Mouse (Mus musculus) ES-Bruce4 (cell line): ENCODE measurements around the gene Cst6. TPM values are rescaled to one million over a fixed set of nuclear protein-coding genes. Genes with fewer than 3 reads are reported as not detected.
A peak's percentile ranks its signal among the peaks of the same experiment; 100 is the strongest.
"Not testable (repeated sequence)": the region's sequence is repeated elsewhere in the genome, so short reads cannot be mapped to it uniquely, and the experiment has no call there.

Experiments
- H3K27ac ChIP-seq: 2 replicates; pipeline ENCODE4 v1.5.1; 2012; ENCODE audit warnings: low read length, inconsistent platforms; ENCODE audit not compliant: insufficient read depth
- H3K27me3 ChIP-seq: 2 replicates; pipeline ENCODE4 v1.6.1; 2012; ENCODE audit warnings: mild to moderate bottlenecking, low read length, inconsistent platforms; ENCODE audit not compliant: control insufficient read depth, poor library complexity, insufficient read depth, severe bottlenecking
- H3K36me3 ChIP-seq: 2 replicates; pipeline ENCODE4 v1.6.1; 2012; ENCODE audit warnings: inconsistent platforms, mild to moderate bottlenecking, low read length, moderate library complexity; ENCODE audit not compliant: control insufficient read depth, poor library complexity, insufficient read depth, severe bottlenecking
- H3K4me1 ChIP-seq: one replicate; pipeline ENCODE4 v1.8.1; 2011; ENCODE audit warnings: low read length; ENCODE audit not compliant: control insufficient read depth, insufficient read depth
- H3K4me3 ChIP-seq: 2 replicates; pipeline ENCODE4 v1.5.1; 2011; ENCODE audit warnings: low read depth, mild to moderate bottlenecking, low read length
- H3K9ac ChIP-seq: 2 replicates; pipeline ENCODE4 v1.6.1; 2012; ENCODE audit warnings: low read depth, mild to moderate bottlenecking, inconsistent platforms; ENCODE audit not compliant: poor library complexity, severe bottlenecking
- H3K9me3 ChIP-seq: replicated peaks from 2 replicates; pipeline ENCODE4 v1.6.1; 2012; ENCODE audit warnings: mild to moderate bottlenecking, low read length, inconsistent platforms; ENCODE audit not compliant: control insufficient read depth, poor library complexity, insufficient read depth, severe bottlenecking
- CTCF ChIP-seq: IDR thresholded peaks from one replicate; pipeline ENCODE4 v1.8.1; 2011; ENCODE audit warnings: low read depth, low read length
- EP300 ChIP-seq: IDR thresholded peaks from 2 replicates; pipeline ENCODE4 v1.6.1; 2011; ENCODE audit warnings: low read depth, low read length; ENCODE audit not compliant: insufficient read depth
- POLR2A ChIP-seq: IDR thresholded peaks from one replicate; pipeline ENCODE4 v1.8.1; 2011; ENCODE audit warnings: low read length; ENCODE audit not compliant: insufficient read depth
- polyA plus RNA-seq: library from polyadenylated mRNA; stranded (reverse); fragments of >200 nt; gene quantifications from 2 replicates; pipeline ENCODE4 v1.2.4, GENCODE M21; 2011; ENCODE audit warnings: low read depth; ENCODE audit not compliant: missing spikeins, insufficient read depth, insufficient read length

Cst6 gene
- polyA plus RNA-seq, result 0.62 and 1.6 TPM in 2 replicates

DNA sequence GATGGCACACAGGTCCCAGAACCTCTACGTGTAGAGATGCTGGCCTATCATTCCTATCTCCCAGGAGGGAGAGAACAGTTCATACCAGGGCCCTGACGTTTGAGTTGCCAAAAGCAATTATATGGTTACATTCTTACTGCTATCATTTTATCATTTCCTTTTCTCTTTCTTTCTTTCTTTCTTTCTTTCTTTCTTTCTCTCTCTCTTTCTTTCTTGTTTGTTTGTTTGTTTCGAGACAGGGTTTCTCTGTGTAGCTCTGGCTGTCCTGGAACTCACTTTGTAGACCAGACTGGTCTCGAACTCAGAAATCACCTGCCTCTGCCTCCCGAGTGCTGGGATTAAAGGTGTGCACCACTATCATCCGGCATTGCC lies at the start of gene Cst6:
TSS of gene Cst6 (minus strand) at position 73 of the 372 bp plus-strand sequence.
- H3K27ac ChIP-seq, H3K4me1 ChIP-seq, H3K36me3 ChIP-seq, H3K27me3 ChIP-seq, H3K9me3 ChIP-seq: not testable (repeated sequence)
- peak within 1 kb of the TSS; percentile 64 for H3K4me3 ChIP-seq
- H3K9ac ChIP-seq, result 0 out of 2 replicates have a peak within 1 kb of the TSS, but pooled peaks have one; percentile 12

DNA sequence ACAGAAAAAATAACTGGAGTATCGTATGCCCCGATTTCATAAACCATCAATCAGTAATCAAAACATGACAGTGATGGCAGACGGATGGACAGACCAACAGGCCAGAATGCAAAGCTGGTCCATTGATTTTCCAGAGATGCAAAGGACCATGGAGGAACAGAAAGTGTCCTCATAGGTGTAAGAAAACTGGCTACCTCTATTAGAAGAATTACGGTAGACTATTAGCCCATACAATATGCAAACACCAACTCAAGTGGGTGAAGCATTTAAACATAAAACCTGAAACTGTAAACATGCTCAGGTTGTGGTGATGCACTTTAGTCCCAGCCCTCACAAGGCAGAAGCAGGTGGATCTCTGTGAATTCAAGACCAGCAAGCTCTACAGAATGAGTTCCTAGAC lies 46.0 kb upstream of the Cst6 start:
- Histone ChIP-seq H3K4me1 (no peaks in the 10 kb centered on the region), H3K9ac (no peak overlapping the region), H3K27me3 (no peaks in the 10 kb centered on the region), H3K36me3 (no peaks in the 10 kb centered on the region), H3K27ac (no peak overlapping the region), H3K4me3 (no peak overlapping the region), H3K9me3 (no peaks in the 10 kb centered on the region)
- no peak for TF ChIP-seq POLR2A

DNA sequence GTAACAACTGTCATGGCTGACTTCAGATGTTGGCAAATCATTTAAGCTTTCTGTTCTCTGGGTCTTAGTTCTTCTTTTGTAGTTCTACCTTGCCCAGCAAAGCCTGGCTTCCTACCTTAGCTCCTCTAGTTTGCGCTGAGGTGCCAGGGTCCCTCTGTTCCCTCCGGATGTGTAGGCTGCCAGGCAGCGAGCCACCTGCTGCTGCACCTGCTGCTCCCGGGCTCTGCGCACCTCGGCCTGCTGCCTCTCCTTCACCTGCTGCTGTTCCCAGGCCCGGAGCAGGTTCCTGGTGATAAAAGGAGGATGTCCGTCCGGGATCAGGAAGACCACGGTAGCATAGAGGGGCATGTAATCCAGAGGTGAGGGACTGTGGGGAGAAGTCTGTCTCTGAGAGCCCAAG lies 44.8 kb upstream of the Cst6 start:
- no peak for TF ChIP-seq POLR2A
- TF ChIP-seq CTCF, result no peak
- no peak for TF ChIP-seq EP300
- Histone ChIP-seq H3K9ac (no peak overlapping the region), H3K4me3 (no peak overlapping the region), H3K9me3 (no peaks in the 10 kb centered on the region), H3K4me1 (no peaks in the 10 kb centered on the region), H3K27ac (no peak overlapping the region), H3K36me3 (no peaks in the 10 kb centered on the region), H3K27me3 (no peaks in the 10 kb centered on the region)

DNA sequence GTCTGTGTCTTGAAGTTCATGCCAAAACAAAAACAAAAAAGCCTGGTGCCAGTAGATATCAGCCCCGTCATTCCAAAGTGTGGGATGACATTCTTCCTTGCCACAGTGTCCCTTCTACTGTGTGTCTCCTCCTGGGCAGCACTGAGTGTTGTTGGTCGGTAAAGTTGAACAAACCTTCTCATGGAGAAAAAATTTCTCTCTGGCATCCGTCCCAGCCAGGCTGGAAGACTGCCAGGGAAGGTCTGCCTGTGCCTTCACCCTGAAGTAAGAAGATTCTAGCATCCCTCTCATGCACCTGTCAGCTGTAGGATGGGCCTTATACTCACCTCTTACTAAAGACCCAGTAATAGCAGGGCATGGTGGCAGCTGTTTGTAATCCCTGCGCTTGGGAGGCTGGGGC lies 43.5 kb upstream of the Cst6 start:
- TF ChIP-seq EP300, result no peak
- no peak for TF ChIP-seq POLR2A
- TF ChIP-seq CTCF, result no peak
- H3K36me3 ChIP-seq, result no peaks in the 10 kb centered on the region
- no peak overlapping the region for H3K9ac ChIP-seq
- no peaks in the 10 kb centered on the region for H3K9me3 ChIP-seq
- no peaks in the 10 kb centered on the region for H3K27me3 ChIP-seq
- H3K27ac ChIP-seq, result no peak overlapping the region
- H3K4me1 ChIP-seq, result no peaks in the 10 kb centered on the region
- H3K4me3 ChIP-seq, result no peak overlapping the region

DNA sequence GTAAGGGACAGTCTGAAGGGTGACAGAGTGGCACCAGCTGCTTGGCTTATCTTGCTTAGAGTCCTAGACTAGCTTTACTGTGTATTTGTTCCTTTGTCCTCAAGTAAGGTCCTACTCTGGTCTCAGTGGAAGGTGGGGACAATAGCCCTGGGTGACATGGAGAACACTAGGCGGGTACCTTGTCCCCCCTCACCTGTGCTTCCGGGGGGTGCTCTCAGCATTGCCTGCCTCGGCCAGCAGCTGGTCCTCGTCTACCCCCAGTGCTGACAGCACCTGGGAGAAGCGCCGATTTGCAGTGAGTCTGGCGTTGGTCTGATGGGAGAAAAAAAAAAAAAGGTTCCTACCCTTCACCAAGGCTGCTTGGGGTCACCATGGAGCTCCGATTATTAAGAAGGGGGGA lies 41.0 kb upstream of the Cst6 start:
- no peaks in the 10 kb centered on the region for H3K4me1 ChIP-seq
- TF ChIP-seq CTCF (no peak), POLR2A (no peak), EP300 (no peak)
- H3K4me3 ChIP-seq, result no peak overlapping the region
- peak overlapping the region; percentile 78 for H3K9ac ChIP-seq
- H3K9me3 ChIP-seq, result no peaks in the 10 kb centered on the region
- no peaks in the 10 kb centered on the region for H3K27me3 ChIP-seq
- no peak overlapping the region for H3K27ac ChIP-seq
- no peaks in the 10 kb centered on the region for H3K36me3 ChIP-seq

DNA sequence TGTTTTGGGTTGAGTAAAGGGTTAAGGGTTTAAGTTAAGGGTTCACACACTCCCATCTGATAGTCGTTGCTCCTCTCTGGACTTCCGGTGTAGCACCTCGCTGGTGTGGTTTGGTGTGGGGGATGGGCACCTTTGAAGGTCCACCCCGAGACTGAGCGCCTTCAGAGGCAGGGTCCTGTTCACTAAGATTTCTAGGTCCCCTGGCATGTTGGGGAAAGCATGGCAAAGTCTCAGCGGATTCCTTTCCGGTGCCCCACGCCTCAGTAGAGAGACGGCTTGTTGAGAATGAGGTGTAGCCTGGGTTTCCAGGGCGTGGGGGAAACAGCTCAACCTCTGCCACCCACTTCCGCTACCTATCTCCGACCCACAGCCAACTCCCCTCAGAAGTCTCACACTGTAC lies 40.3 kb upstream of the Cst6 start:
- peak overlapping the region; percentile 54; the same call in 1 of the 2 replicates for H3K27ac ChIP-seq
- no peaks in the 10 kb centered on the region for H3K27me3 ChIP-seq
- peak overlapping the region; percentile 99 for H3K4me3 ChIP-seq
- peaks cover 3% of the 10 kb centered on the region for H3K36me3 ChIP-seq
- no peak for TF ChIP-seq POLR2A
- TF ChIP-seq EP300, result no peak
- peak overlapping the region; percentile 78 for H3K9ac ChIP-seq
- H3K9me3 ChIP-seq, result no peaks in the 10 kb centered on the region
- H3K4me1 ChIP-seq, result no peaks in the 10 kb centered on the region
